ENCODE assay signal across 14 mouse cellular contexts in genomic region chr1:128868761-128869160, GRCm38 (mm10).
"Had no signal": no experiment of that assay in that cellular context is flagged by ENCODE, and none has a peak within 500 bp of the region (broad histone marks: within the 10 kb centered on the region; RNA-seq: fewer than 3 reads in every experiment).

No protein-coding gene starts in this region.

- ATAC-seq: midbrain, embryonic 16.5 days had no signal

- DNase-seq: lung, adult 18-20 months; lung, embryonic 14.5 days; lung, postnatal 14 days; lung, postnatal 36 days; midbrain, embryonic 14.5 days; retina, postnatal 1 day; right cerebral cortex, adult 18-20 months; right cerebral cortex, postnatal 25 days; right cerebral cortex, postnatal 4 days; spleen, adult 18-20 months; thymus, adult 18-20 months; thymus, postnatal 14 days; thymus, postnatal 36 days had no signal
